Mouse (Mus musculus): ENCODE measurements around the gene Txndc16.

GRCm38 (mm10) chr14:45217693-45218092 is 2.4 kb downstream of the Txndc16 start:
- TF ChIP-seq CTCF (IDR thresholded peaks at IDR 0.05; ENCODE audit: low read depth, low read length) = no peak
- no peak for TF ChIP-seq POLR2A (IDR thresholded peaks at IDR 0.05; ENCODE audit: insufficient read depth, low read length)

Data from ES-Bruce4 (cell line).